Mouse (Mus musculus): ENCODE results near the gene Tmem56. TPM values are rescaled to one million over a fixed set of nuclear protein-coding genes. Genes with fewer than 3 reads are reported as not detected.

Tmem56 gene
- polyA plus RNA-seq, 1 experiment from 2014 or later: 0.98 TPM

- Histone ChIP-seq H3K4me1 (ENCODE audit: control insufficient read depth, insufficient read depth, low read length) (no peaks in the 10 kb centered on the region), H3K4me3 (ENCODE audit: low read depth, low read length) (no peak overlapping the region), H3K4me2 (replicated peaks; ENCODE audit: low read depth, low read length) (no peak overlapping the region), H3K9ac (replicated peaks; ENCODE audit: low read depth, low read length) (no peak overlapping the region), H3K9me3 (ENCODE audit: control insufficient read depth, low read depth, low read length) (no peaks in the 10 kb centered on the region), H3K36me3 (ENCODE audit: control insufficient read depth, insufficient read depth, low read length) (no peaks in the 10 kb centered on the region), H3K27me3 (ENCODE audit: control insufficient read depth, insufficient read depth, low read length) (no peaks in the 10 kb centered on the region), H3K27ac (ENCODE audit: low read length) (no peak overlapping the region)
- ATAC-seq (ENCODE audit: insufficient number of reproducible peaks, insufficient read depth, low FRiP score, low read depth): no peak
- 80% methylated on average over 2 of the region's 2 CpGs for WGBS
These were observed 10.3 kb downstream of the Tmem56 start for GRCm38 (mm10) chr3:121272577-121272976.

- H3K27ac ChIP-seq (ENCODE audit: low read length): no peak overlapping the region
- ATAC-seq (ENCODE audit: insufficient number of reproducible peaks, insufficient read depth, low FRiP score, low read depth): no peak
These were observed 15.6 kb downstream of the Tmem56 start for GRCm38 (mm10) chr3:121267283-121267682.

DNA sequence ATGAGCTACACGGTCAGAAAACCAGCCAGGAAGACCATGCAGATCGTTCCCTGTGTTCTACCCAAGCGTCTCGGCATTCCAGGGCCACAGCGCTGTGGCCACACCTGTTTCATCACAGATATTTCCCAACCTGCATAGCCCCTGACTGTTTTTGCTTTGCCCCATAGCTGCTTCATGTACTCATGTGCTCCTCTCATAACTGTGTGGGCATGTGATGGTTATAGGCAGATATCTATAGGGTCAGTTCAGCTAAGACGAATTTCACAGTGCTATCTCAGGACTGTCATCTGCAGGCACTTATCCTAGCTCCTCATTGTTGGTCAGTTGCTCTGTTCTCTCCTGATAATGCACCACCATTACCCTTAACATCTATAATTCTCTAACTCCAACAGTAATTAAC is 18.7 kb downstream of the Tmem56 start:
- no peak overlapping the region for H3K4me2 ChIP-seq (replicated peaks; ENCODE audit: low read depth, low read length)
- H3K4me1 ChIP-seq (ENCODE audit: control insufficient read depth, insufficient read depth, low read length): 0 out of 2 replicates have a peak, but pooled peaks cover 5% of the 10 kb centered on the region
- no peaks in the 10 kb centered on the region for H3K36me3 ChIP-seq (ENCODE audit: control insufficient read depth, insufficient read depth, low read length)
- H3K9ac ChIP-seq (replicated peaks; ENCODE audit: low read depth, low read length): no peak overlapping the region
- no peak for ATAC-seq (ENCODE audit: insufficient number of reproducible peaks, insufficient read depth, low FRiP score, low read depth)
- no peak overlapping the region for H3K27ac ChIP-seq (ENCODE audit: low read length)
- H3K27me3 ChIP-seq (ENCODE audit: control insufficient read depth, insufficient read depth, low read length): 0 out of 2 replicates have a peak, but pooled peaks cover 12% of the 10 kb centered on the region
- no peak overlapping the region for H3K4me3 ChIP-seq (ENCODE audit: low read depth, low read length)
- WGBS: 61% methylated on average over 6 of the region's 6 CpGs
- no peaks in the 10 kb centered on the region for H3K9me3 ChIP-seq (ENCODE audit: control insufficient read depth, low read depth, low read length)

More at GRCm38 (mm10) chr3:121267283-121267682, 15.6 kb downstream of the Tmem56 start:
- no peak overlapping the region for H3K4me3 ChIP-seq (ENCODE audit: low read depth, low read length)
- no peaks in the 10 kb centered on the region for H3K27me3 ChIP-seq (ENCODE audit: control insufficient read depth, insufficient read depth, low read length)
- H3K9ac ChIP-seq (replicated peaks; ENCODE audit: low read depth, low read length): no peak overlapping the region
- H3K4me1 ChIP-seq (ENCODE audit: control insufficient read depth, insufficient read depth, low read length): 0 out of 2 replicates have a peak, but pooled peaks cover 3% of the 10 kb centered on the region
- 78% methylated on average over 5 of the region's 5 CpGs for WGBS
- H3K36me3 ChIP-seq (ENCODE audit: control insufficient read depth, insufficient read depth, low read length): no peaks in the 10 kb centered on the region
- no peak overlapping the region for H3K4me2 ChIP-seq (replicated peaks; ENCODE audit: low read depth, low read length)
- no peaks in the 10 kb centered on the region for H3K9me3 ChIP-seq (ENCODE audit: control insufficient read depth, low read depth, low read length)

GRCm38 (mm10) chr3:121263205-121263548 is 19.7 kb downstream of the Tmem56 start:
- Histone ChIP-seq H3K4me3 (ENCODE audit: low read depth, low read length) (peak overlapping the region; percentile 61), H3K4me2 (replicated peaks; ENCODE audit: low read depth, low read length) (peak overlapping the region; percentile 99), H3K9me3 (ENCODE audit: control insufficient read depth, low read depth, low read length) (no peaks in the 10 kb centered on the region), H3K9ac (replicated peaks; ENCODE audit: low read depth, low read length) (peak overlapping the region; percentile 64; the same call in 1 of the 2 replicates), H3K36me3 (ENCODE audit: control insufficient read depth, insufficient read depth, low read length) (no peaks in the 10 kb centered on the region), H3K27me3 (ENCODE audit: control insufficient read depth, insufficient read depth, low read length) (0 out of 2 replicates have a peak, but pooled peaks cover 12% of the 10 kb centered on the region), H3K4me1 (ENCODE audit: control insufficient read depth, insufficient read depth, low read length) (0 out of 2 replicates have a peak, but pooled peaks cover 5% of the 10 kb centered on the region), H3K27ac (ENCODE audit: low read length) (no peak overlapping the region)
- WGBS: 2% methylated on average over 20 of the region's 20 CpGs
- ATAC-seq (ENCODE audit: insufficient number of reproducible peaks, insufficient read depth, low FRiP score, low read depth): 0 out of 2 replicates have a peak, but pooled peaks have one; percentile 51

- peak; percentile 94 for ATAC-seq (ENCODE audit: insufficient number of reproducible peaks, insufficient read depth, low FRiP score, low read depth)
- Histone ChIP-seq H3K27me3 (ENCODE audit: control insufficient read depth, insufficient read depth, low read length) (0 out of 2 replicates have a peak, but pooled peaks cover 12% of the 10 kb centered on the region), H3K9me3 (ENCODE audit: control insufficient read depth, low read depth, low read length) (no peaks in the 10 kb centered on the region), H3K4me3 (ENCODE audit: low read depth, low read length) (peak overlapping the region; percentile 61), H3K4me1 (ENCODE audit: control insufficient read depth, insufficient read depth, low read length) (0 out of 2 replicates have a peak, but pooled peaks cover 5% of the 10 kb centered on the region), H3K27ac (ENCODE audit: low read length) (no peak overlapping the region), H3K9ac (replicated peaks; ENCODE audit: low read depth, low read length) (peak overlapping the region; percentile 64), H3K4me2 (replicated peaks; ENCODE audit: low read depth, low read length) (peak overlapping the region; percentile 99), H3K36me3 (ENCODE audit: control insufficient read depth, insufficient read depth, low read length) (no peaks in the 10 kb centered on the region)
- WGBS: under 1% methylated on average over 97 of the region's 97 CpGs
These were observed 20.2 kb downstream of the Tmem56 start for GRCm38 (mm10) chr3:121262521-121263204.

- H3K9ac ChIP-seq (replicated peaks; ENCODE audit: low read depth, low read length): peak overlapping the region; percentile 64
- no peaks in the 10 kb centered on the region for H3K36me3 ChIP-seq (ENCODE audit: control insufficient read depth, insufficient read depth, low read length)
- H3K4me3 ChIP-seq (ENCODE audit: low read depth, low read length): peak overlapping the region; percentile 61
- no peak overlapping the region for H3K27ac ChIP-seq (ENCODE audit: low read length)
- no peaks in the 10 kb centered on the region for H3K9me3 ChIP-seq (ENCODE audit: control insufficient read depth, low read depth, low read length)
- H3K4me2 ChIP-seq (replicated peaks; ENCODE audit: low read depth, low read length): peak overlapping the region; percentile 99
- H3K4me1 ChIP-seq (ENCODE audit: control insufficient read depth, insufficient read depth, low read length): 0 out of 2 replicates have a peak, but pooled peaks cover 5% of the 10 kb centered on the region
- H3K27me3 ChIP-seq (ENCODE audit: control insufficient read depth, insufficient read depth, low read length): 0 out of 2 replicates have a peak, but pooled peaks cover 12% of the 10 kb centered on the region
- ATAC-seq (ENCODE audit: insufficient number of reproducible peaks, insufficient read depth, low FRiP score, low read depth): no peak
- 9% methylated on average over 21 of the region's 21 CpGs for WGBS
These were observed 20.9 kb downstream of the Tmem56 start for GRCm38 (mm10) chr3:121261939-121262520.

DNA sequence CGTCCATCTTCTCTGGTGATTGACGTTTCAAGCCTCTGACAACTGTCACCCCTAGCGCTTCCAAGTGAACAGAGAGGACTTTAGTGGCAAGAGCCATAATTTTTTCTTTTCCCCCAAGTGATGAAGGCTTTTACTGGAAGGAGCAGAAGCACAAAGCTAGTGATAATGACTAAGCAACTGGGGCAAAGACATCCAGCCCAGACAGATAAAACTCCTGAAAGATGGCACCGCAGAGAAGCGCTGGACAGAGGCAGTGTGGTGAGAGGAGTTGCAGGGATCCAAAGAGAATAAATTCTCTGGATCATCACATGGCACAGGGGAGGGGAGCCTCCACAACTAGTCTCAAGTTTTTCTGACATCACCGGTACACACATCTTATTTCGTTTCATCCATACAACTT is 21.6 kb downstream of the Tmem56 start:
- no peak for ATAC-seq (ENCODE audit: insufficient number of reproducible peaks, insufficient read depth, low FRiP score, low read depth)
- Histone ChIP-seq H3K4me2 (replicated peaks; ENCODE audit: low read depth, low read length) (no peak overlapping the region), H3K36me3 (ENCODE audit: control insufficient read depth, insufficient read depth, low read length) (no peaks in the 10 kb centered on the region), H3K9ac (replicated peaks; ENCODE audit: low read depth, low read length) (no peak overlapping the region), H3K27ac (ENCODE audit: low read length) (no peak overlapping the region), H3K4me3 (ENCODE audit: low read depth, low read length) (no peak overlapping the region), H3K27me3 (ENCODE audit: control insufficient read depth, insufficient read depth, low read length) (0 out of 2 replicates have a peak, but pooled peaks cover 12% of the 10 kb centered on the region), H3K4me1 (ENCODE audit: control insufficient read depth, insufficient read depth, low read length) (0 out of 2 replicates have a peak, but pooled peaks cover 5% of the 10 kb centered on the region), H3K9me3 (ENCODE audit: control insufficient read depth, low read depth, low read length) (no peaks in the 10 kb centered on the region)
- WGBS: 71% methylated on average over 7 of the region's 7 CpGs

- Histone ChIP-seq H3K27ac (ENCODE audit: low read length) (no peak overlapping the region), H3K36me3 (ENCODE audit: control insufficient read depth, insufficient read depth, low read length) (no peaks in the 10 kb centered on the region), H3K4me2 (replicated peaks; ENCODE audit: low read depth, low read length) (no peak overlapping the region), H3K9ac (replicated peaks; ENCODE audit: low read depth, low read length) (no peak overlapping the region), H3K27me3 (ENCODE audit: control insufficient read depth, insufficient read depth, low read length) (0 out of 2 replicates have a peak, but pooled peaks cover 12% of the 10 kb centered on the region), H3K4me1 (ENCODE audit: control insufficient read depth, insufficient read depth, low read length) (0 out of 2 replicates have a peak, but pooled peaks cover 5% of the 10 kb centered on the region), H3K9me3 (ENCODE audit: control insufficient read depth, low read depth, low read length) (no peaks in the 10 kb centered on the region), H3K4me3 (ENCODE audit: low read depth, low read length) (no peak overlapping the region)
- ATAC-seq (ENCODE audit: insufficient number of reproducible peaks, insufficient read depth, low FRiP score, low read depth): no peak
- WGBS: 66% methylated on average over 1 of the region's 1 CpGs
These were observed 22.1 kb downstream of the Tmem56 start for GRCm38 (mm10) chr3:121260831-121261230.
